Mouse (Mus musculus): ENCODE data around the gene Sema5a. TPM values are rescaled to one million over a fixed set of nuclear protein-coding genes. Genes with fewer than 3 reads are reported as not detected.

Sema5a gene
- polyA plus RNA-seq, 1 experiment = 6.4 TPM

DNA sequence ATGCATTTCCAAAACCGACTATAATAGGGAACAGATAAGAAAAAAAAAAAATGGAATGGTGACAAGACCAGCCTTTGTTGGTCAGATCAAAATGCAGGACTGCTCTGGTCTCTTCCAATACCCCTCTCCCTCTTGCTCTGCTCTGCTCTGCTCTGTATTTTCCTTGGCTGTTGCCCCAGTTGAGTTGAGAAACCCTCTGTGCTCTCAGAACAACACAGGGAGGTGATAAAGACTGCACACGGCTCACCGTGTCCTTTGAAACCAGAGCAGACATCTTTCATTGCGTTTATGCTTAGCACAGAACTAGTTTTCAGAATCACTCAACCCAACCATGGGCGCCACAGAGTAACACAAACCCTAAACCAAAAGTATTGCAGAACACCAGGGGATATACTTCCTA, 72.5 kb downstream of the Sema5a start:
- peaks cover 19% of the 10 kb centered on the region for H3K79me2 ChIP-seq (ENCODE audit: control insufficient read depth, insufficient read depth)
- no peak overlapping the region for H3ac ChIP-seq (ENCODE audit: control insufficient read depth, insufficient read length, low read depth)
- H3K79me3 ChIP-seq (ENCODE audit: low read depth) = no peaks in the 10 kb centered on the region
- TF ChIP-seq FOSL1 (IDR thresholded peaks at IDR 0.05; ENCODE audit: insufficient read depth, low read length, poor library complexity, severe bottlenecking) (no peak), USF1 (IDR thresholded peaks at IDR 0.05; ENCODE audit: low read depth) (no peak), CTCF (IDR thresholded peaks at IDR 0.05; ENCODE audit: control insufficient read depth, insufficient read depth, insufficient read length) (no peak), MAX (IDR thresholded peaks at IDR 0.05) (no peak), MYOG (IDR thresholded peaks at IDR 0.05; ENCODE audit: control insufficient read depth, extremely low read depth, insufficient read length) (no peak), MYOD1 (IDR thresholded peaks at IDR 0.05; ENCODE audit: control insufficient read depth, insufficient read length, low read depth) (no peak), CEBPB (IDR thresholded peaks at IDR 0.05; ENCODE audit: low read depth) (no peak)
- H3K36me3 ChIP-seq (ENCODE audit: control insufficient read depth, insufficient read depth) = no peaks in the 10 kb centered on the region
- H3K4me3 ChIP-seq (ENCODE audit: insufficient read depth, poor library complexity, severe bottlenecking) = no peak overlapping the region
- no peaks in the 10 kb centered on the region for H3K27me3 ChIP-seq (ENCODE audit: control insufficient read depth, insufficient read depth, insufficient read length)

DNA sequence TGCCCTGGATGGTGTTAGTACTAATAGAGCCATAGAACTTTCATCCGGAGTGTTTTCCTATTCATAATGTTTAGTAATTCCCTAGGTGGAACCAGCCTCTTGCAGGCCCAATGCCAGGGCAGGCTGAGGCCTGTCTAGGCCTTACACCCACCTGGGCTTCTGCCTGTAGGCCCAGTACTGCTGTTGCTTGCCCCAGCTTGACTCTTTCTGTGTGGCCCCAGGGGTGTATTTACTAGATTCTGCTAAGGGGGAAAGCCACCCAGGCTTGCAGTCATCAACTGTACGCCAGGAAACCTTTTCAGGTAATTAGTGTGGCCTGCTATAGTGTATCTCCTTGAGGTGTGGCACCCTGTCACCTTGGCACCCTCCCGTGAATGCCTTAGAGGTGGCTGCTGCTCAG, 76.1 kb downstream of the Sema5a start:
- no peaks in the 10 kb centered on the region for H3K27me3 ChIP-seq (ENCODE audit: control insufficient read depth, insufficient read depth, insufficient read length)

DNA sequence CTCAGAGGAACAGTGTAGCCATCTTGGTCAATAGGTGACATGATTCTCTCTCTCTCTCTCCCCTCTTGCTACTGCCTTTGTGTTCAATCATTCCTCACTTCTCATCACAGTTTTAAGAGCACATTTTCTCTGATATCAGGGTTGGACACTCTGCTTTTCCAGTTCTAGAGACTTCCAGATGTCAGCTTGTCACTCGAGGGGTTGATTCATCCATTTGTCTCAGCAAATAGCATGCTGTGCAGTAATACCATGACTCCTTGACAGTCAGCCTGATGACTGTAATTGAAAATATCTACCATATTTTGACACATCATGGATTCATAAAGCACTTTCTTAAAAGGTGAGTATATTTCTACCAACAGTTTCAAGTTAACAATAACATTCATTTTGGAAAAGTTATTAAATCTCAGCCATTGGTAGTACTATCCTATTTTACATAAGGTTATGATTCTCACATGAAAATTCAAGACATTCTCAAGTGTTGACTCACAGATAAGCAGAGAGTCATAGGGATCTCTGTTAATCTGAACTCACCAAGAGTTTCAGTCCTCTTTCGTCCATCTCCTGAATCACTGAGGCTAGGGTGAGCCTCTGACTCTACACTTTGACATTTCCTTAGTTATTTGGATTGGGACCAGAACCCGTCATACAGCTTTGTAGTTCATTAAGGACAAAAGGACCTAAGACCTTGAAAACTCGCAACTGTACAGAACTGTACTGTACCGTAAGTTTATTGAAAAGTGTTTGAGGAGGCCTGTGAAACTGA, 78.0 kb downstream of the Sema5a start:
- TF ChIP-seq CEBPB (IDR thresholded peaks at IDR 0.05; ENCODE audit: low read depth) (peak; percentile 14), FOSL1 (IDR thresholded peaks at IDR 0.05; ENCODE audit: insufficient read depth, low read length, poor library complexity, severe bottlenecking) (peak; percentile 70), MYOG (IDR thresholded peaks at IDR 0.05; ENCODE audit: control insufficient read depth, extremely low read depth, insufficient read length) (no peak), MAX (IDR thresholded peaks at IDR 0.05) (peak; percentile 72), MYOD1 (IDR thresholded peaks at IDR 0.05; ENCODE audit: control insufficient read depth, insufficient read length, low read depth) (peak; percentile 28), CTCF (IDR thresholded peaks at IDR 0.05; ENCODE audit: control insufficient read depth, insufficient read depth, insufficient read length) (no peak), USF1 (IDR thresholded peaks at IDR 0.05; ENCODE audit: low read depth) (no peak)
- H3K79me3 ChIP-seq (ENCODE audit: low read depth) = peaks cover 2% of the 10 kb centered on the region
- H3K27me3 ChIP-seq (ENCODE audit: control insufficient read depth, insufficient read depth, insufficient read length) = no peaks in the 10 kb centered on the region
- H3K79me2 ChIP-seq (ENCODE audit: control insufficient read depth, insufficient read depth) = peaks cover 31% of the 10 kb centered on the region
- no peaks in the 10 kb centered on the region for H3K36me3 ChIP-seq (ENCODE audit: control insufficient read depth, insufficient read depth)
- no peak overlapping the region for H3K4me3 ChIP-seq (ENCODE audit: insufficient read depth, poor library complexity, severe bottlenecking)
- H3ac ChIP-seq (ENCODE audit: control insufficient read depth, insufficient read length, low read depth) = peak overlapping the region; percentile 47

More for the DNA sequence above, 76.1 kb downstream of the Sema5a start:
- no peak for TF ChIP-seq MYOD1 (IDR thresholded peaks at IDR 0.05; ENCODE audit: control insufficient read depth, insufficient read length, low read depth)
- TF ChIP-seq USF1 (IDR thresholded peaks at IDR 0.05; ENCODE audit: low read depth) = no peak
- no peak for TF ChIP-seq FOSL1 (IDR thresholded peaks at IDR 0.05; ENCODE audit: insufficient read depth, low read length, poor library complexity, severe bottlenecking)
- TF ChIP-seq CEBPB (IDR thresholded peaks at IDR 0.05; ENCODE audit: low read depth) = no peak
- H3K79me2 ChIP-seq (ENCODE audit: control insufficient read depth, insufficient read depth) = peaks cover 15% of the 10 kb centered on the region
- H3K36me3 ChIP-seq (ENCODE audit: control insufficient read depth, insufficient read depth) = no peaks in the 10 kb centered on the region
- no peak overlapping the region for H3K4me3 ChIP-seq (ENCODE audit: insufficient read depth, poor library complexity, severe bottlenecking)
- H3ac ChIP-seq (ENCODE audit: control insufficient read depth, insufficient read length, low read depth) = no peak overlapping the region
- no peaks in the 10 kb centered on the region for H3K79me3 ChIP-seq (ENCODE audit: low read depth)

DNA sequence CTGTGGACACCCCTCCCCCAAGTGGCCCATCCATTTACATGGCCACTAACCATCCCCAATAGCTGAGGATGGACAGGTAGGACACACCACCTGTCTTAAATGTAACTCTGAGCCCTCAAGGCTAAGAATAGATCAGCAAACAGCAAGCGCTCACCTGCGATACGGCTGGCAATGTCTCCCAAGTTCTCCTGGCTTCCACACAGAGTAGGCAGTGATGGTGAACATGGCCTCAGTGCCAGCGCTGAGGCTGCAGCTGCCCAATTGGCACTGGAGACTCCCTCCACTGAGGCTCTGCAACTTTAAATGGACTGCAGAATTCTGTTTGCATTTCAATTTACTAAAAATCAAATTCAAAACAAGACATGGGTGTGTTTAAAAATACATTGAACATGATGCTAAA, 78.6 kb downstream of the Sema5a start:
- H3K79me2 ChIP-seq (ENCODE audit: control insufficient read depth, insufficient read depth) = peaks cover 33% of the 10 kb centered on the region
- no peaks in the 10 kb centered on the region for H3K27me3 ChIP-seq (ENCODE audit: control insufficient read depth, insufficient read depth, insufficient read length)
- H3K4me3 ChIP-seq (ENCODE audit: insufficient read depth, poor library complexity, severe bottlenecking) = no peak overlapping the region
- H3K36me3 ChIP-seq (ENCODE audit: control insufficient read depth, insufficient read depth) = no peaks in the 10 kb centered on the region
- no peak for TF ChIP-seq CTCF (IDR thresholded peaks at IDR 0.05; ENCODE audit: control insufficient read depth, insufficient read depth, insufficient read length)
- H3ac ChIP-seq (ENCODE audit: control insufficient read depth, insufficient read length, low read depth) = peak overlapping the region; percentile 47
- H3K79me3 ChIP-seq (ENCODE audit: low read depth) = peaks cover 2% of the 10 kb centered on the region

DNA sequence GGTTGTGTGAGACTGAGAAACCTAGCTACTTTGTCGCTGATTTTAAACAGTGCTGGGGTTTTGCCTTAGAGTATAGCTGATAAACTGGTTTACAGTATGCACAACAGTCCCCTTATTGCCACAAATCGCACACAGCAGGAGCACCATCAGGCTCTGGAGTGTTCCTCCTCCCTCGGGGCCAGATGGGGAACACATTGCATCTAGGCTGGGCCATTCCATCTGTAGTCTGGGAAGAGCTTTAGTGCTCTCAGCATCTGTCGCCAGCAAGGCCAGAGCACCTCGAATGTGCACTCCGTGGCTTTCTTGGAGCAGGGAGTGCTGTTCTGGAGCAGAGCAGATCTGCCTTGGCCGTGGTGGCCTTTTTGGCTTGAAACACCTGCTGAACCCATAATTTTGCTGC, 79.5 kb downstream of the Sema5a start:
- Histone ChIP-seq H3K36me3 (ENCODE audit: control insufficient read depth, insufficient read depth) (no peaks in the 10 kb centered on the region), H3K79me2 (ENCODE audit: control insufficient read depth, insufficient read depth) (peaks cover 33% of the 10 kb centered on the region), H3ac (ENCODE audit: control insufficient read depth, insufficient read length, low read depth) (no peak overlapping the region), H3K79me3 (ENCODE audit: low read depth) (peaks cover 2% of the 10 kb centered on the region), H3K27me3 (ENCODE audit: control insufficient read depth, insufficient read depth, insufficient read length) (no peaks in the 10 kb centered on the region), H3K4me3 (ENCODE audit: insufficient read depth, poor library complexity, severe bottlenecking) (no peak overlapping the region)
- TF ChIP-seq USF1 (IDR thresholded peaks at IDR 0.05; ENCODE audit: low read depth) (no peak), MYOD1 (IDR thresholded peaks at IDR 0.05; ENCODE audit: control insufficient read depth, insufficient read length, low read depth) (no peak), MYOG (IDR thresholded peaks at IDR 0.05; ENCODE audit: control insufficient read depth, extremely low read depth, insufficient read length) (no peak), MAX (IDR thresholded peaks at IDR 0.05) (no peak), FOSL1 (IDR thresholded peaks at IDR 0.05; ENCODE audit: insufficient read depth, low read length, poor library complexity, severe bottlenecking) (no peak), CEBPB (IDR thresholded peaks at IDR 0.05; ENCODE audit: low read depth) (no peak), CTCF (IDR thresholded peaks at IDR 0.05; ENCODE audit: control insufficient read depth, insufficient read depth, insufficient read length) (no peak)
